Mouse (Mus musculus) urinary bladder, postnatal 10 days (tissue): ENCODE results near the gene Rapgef1.
"Not testable (repeated sequence)": the region's sequence is repeated elsewhere in the genome, so short reads cannot be mapped to it uniquely, and the experiment has no call there.

Experiments used
- DNase-seq: peaks from one replicate; pipeline ENCODE4 v3.0.0; 2022; ENCODE audit warnings: low spot score

The Rapgef1 gene

DNA sequence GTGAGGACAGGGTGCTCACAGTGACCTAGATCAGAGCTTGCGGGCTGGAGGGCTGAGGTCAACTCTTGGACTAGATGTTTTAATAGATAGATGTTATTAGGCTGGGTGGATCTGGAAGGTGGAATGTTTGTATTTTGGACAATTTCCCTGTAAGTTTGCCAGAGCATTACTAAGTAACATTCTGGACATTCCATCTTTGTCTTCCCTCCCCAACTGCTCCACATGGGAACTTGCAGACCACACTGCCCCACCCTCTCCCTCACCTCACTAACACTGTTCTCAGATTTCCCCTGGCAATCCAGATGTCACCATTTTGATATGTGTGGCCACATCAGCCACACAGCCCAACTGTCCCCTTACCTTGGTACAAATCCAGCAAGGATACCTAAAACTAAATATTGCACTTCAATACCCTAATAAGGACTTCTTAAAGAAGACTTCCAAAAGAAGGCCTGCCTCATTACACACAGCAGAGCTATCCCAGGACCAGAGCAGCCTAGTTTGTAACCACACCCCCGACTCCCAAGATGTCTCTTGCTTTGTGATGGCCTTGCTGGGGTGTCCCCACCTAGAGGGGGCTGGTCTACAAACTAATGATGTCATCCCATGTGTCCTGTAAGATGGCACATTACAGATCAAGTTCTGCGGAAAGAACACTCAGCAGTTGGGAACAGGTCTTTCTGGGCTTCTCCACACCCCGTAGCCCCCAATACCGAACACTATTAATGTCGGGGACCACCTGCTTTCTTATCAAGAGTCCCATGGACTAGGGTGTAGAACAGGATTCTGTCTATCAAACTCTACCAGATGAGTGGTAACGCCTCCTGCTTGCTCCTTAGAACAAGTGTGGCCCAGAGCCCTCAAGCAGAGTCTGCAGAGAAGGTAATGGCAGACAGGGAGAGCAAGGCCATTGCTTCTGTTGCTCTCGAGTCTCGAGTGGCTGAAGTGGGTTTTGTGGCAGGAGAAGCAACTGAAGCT lies 83.9 kb downstream of the Rapgef1 start:
- no peak for DNase-seq

DNA sequence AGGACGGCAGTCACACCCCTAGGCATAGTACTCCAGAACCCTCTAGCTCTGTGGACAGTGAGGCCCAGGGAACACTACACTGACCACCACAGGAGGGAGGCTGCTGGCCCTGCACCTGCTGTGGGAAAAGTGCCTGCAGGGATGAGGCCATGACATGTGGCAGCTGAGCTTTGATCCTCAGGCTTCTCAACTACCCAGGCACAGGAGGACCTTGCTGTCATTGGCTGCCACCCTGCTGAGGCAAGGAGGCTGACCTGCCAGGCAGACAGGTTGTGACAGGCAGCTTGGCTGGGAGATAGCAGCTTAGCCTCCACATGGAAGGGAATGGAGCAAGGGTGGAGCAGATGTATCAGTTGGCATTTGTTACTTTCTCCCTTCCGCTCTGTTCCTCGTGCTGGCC lies 86.0 kb downstream of the Rapgef1 start:
- DNase-seq, result no peak

DNA sequence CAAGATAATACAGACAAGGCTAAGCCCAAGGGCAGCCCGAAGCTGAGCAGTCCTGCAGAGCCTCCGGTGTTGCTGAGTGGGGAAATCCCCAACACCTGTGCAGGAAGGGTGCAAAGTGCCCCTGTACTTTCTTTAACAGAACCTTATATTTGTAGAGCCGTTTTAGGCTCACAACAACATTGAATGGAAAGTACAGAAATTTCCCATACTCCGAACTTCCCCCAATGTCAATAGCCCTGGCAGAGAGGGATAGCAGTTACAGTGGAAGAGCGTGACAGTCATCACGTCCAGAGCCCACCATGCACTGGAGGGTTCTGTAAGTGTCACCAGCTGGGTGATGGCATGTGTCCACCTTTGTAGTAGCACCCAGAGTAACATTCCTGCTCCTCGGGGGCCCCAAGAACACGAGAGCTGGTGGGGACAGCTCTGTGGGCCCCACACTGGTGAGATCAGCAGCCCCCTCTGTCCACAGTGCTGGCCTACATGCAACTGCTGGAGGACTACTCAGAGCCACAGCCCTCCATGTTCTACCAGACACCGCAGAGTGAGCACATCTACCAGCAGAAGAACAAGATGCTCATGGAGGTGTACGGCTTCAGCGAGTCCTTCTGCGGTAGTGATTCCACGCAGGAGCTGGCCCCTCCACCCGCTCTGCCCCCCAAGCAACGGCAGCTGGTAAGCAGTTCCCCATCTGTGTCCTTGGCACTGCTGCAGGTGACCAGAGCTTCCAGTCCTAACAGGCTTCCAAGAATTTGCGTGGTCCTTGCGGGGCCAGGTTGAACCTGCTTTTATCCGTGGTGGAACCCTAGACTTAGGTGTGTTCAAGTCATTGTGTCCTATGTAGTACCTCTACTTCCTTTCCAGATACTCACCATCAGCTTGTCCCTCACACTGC lies 87.5 kb downstream of the Rapgef1 start:
- DNase-seq, result no peak

DNA sequence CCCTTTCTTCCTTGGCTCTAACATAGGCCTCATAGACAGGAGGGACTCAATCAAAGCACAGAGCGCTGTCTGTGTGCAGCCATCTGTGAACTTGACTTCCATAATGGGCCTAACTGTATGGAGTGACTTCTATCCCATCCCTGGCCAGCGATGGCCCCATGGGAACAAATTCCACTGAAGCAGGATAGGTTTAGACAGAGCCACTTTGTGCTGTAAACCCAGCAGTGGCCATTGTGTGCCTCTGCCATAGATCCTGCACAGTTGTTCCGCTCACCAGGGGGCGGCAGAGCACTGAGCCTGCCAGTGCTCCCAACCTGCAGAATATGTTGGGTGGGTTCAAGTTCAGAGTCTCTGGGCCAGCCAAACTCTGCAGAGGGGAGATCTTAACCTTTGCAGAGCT lies 88.2 kb downstream of the Rapgef1 start:
- DNase-seq, result no peak

DNA sequence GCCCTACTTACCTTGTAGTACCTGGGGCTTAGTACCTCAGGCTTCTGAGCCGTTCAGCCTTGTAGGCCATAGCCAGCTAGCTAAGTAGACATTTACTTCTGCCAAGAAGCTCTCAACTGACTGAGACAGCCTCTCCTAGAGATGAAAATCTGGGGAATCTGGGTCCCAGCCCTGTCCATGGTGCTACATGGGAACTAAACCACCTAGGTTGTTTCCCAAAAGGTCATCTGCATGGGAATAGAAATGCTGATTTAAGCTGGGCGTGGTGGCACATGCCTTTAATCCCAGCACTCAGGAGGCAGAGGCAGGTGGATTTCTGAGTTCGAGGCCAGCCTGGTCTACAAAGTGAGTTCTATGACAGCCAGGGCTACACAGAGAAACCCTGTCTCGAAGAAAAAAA lies 88.7 kb downstream of the Rapgef1 start:
- DNase-seq, result not testable (repeated sequence)

DNA sequence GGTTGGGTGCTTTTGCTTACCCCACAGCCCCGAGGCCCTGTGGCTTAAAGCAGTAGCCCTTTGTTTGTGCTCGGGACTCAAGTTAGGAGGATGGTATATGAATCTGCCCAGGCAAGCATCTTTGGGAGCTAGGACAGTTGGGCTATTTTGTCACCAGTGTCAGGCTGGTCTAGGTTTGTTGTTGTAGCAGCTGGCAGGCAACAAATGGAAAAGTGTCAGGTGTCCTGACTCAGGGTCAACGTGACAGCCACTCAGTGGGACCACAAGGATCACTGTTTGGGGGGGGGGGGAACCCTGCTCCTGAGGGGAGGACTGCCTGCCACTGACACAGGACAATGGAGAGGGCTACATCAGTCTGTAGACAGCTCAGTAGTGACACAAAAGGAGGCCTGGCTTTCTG lies 91.5 kb downstream of the Rapgef1 start:
- DNase-seq, result no peak

DNA sequence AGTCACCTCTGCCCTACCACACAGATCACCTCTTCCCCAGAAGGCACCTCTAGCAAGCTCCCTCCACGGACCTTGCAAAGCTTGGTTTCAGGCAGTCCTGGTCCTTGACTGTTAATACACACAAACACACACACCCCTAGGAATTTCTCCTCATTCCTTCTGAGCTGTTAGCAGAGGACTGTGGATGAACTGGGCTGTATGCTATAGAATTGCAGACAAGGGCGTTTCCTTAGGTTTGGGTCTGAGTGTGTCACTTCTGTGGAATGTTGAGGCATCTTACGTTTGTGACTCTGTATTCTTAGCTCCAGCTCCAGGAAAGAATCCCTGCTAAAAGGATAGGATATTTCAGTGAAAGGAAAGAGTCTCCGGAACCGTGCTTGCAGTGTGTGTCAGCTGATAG lies 92.4 kb downstream of the Rapgef1 start:
- DNase-seq, result no peak

DNA sequence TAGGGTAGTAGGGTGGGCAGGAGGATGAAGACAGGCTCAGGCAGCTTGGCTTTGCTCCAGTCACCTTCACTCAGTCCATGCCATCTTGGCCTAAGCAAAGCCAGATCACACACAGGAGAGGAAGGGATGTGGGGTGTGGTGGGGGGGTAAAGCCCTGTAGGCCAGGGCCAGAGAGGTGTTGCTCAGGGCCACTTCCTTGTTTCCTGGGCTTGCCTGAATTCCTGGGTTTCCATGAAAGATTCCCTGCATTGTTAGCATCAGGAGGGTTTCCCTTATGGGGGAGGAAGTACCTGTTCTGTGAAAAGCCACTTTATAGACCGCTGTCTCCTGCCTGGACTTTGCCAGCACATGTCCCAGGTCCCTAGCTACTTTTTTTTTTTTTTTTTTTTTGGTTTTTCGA lies 94.0 kb downstream of the Rapgef1 start:
- no peak for DNase-seq

DNA sequence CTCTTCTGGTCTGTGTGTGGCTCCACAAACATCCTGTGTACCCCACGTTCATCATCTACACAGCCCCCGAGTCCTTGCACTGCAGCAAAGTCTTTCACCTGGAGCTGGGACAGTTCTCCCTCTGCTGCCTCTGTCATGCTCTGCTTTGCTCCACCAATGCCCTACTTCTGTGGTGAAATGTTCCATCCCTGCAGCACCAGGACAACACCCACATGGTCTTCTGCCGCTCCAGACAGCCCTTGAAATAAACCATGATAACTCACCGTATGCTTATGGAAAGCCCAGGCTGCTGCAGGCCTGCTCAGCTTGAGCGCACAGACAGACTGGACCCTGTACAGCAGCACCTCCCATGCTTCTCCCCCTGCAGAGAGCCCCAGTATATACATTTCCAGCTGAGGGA lies 94.6 kb downstream of the Rapgef1 start:
- no peak for DNase-seq

DNA sequence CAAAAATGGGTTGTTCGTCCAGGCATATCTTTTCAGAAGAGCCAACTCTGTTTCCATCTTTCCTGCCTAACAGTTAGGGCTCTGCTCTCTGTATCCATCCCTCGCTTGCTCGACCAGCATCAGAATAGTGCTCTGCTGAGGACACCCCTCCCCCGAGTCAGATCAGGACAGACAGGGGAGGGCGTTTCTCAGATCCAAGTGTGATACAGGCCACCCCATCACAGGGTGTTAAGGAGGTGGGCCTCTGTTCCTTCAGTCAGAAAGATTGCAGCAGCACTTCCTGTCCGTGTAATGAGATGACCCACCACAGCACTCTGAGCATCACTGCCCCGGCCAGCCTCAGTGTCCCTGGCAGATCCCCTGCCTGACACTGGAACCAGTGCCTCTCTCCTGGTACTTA lies 96.6 kb downstream of the Rapgef1 start:
- no peak for DNase-seq

DNA sequence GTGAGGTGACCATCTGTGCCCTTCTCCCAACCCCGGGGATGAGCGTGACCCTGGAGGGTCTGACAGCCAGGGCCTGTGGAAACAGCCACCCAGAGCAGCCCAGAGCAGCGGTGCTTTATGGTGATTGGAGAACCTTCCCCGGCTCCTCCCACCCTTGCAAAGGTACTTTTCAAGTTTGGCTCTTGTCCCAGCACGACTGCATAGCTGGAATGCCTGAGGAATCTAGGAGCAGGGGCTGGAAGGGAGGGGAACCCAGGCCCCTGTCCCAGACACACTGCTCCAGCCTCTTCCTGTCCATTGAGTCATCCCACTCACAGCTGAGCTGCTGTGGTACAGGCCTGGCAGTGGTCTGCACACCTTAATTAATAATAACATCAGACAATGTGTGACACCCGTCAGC lies 97.2 kb downstream of the Rapgef1 start:
- no peak for DNase-seq

DNA sequence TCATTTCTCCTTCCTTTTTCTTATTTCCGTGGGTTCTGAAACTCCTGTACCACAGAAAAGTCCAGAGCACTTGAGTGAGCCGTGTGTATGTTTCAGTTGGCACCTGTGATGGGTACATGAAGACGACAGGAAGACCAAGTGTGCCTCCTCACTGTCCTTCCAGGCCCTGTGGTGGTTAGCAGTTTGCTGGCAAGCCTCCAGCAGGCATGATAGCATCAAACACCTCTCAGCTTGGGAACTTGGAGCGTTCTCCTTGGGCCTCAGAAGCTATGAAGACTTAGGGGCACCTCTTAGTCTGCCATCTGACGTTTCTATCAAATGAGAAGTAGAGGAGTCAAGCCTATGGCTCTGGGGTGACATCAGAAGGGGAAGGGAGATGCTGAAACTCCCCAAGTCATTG lies 99.1 kb downstream of the Rapgef1 start:
- DNase-seq, result no peak

DNA sequence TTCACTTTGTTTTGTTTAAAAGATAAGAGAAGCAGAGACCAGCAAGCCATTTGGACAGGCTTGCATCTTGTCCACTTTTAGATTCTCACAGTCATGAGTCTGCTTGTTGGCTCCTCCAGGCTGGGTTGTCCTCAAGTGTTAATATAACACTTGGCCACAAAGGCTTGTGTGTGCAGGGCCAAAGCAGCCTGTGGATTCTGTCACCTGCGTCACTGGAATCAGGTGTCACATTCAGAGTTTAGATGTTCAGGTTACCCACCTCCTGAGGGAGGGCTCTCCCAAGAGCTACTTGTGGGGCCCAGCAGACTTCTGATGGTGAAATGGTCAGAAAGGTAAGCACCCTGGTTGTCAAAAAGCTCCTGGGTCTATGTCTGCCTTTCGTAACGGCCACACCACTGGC lies 103.6 kb downstream of the Rapgef1 start:
- no peak for DNase-seq

DNA sequence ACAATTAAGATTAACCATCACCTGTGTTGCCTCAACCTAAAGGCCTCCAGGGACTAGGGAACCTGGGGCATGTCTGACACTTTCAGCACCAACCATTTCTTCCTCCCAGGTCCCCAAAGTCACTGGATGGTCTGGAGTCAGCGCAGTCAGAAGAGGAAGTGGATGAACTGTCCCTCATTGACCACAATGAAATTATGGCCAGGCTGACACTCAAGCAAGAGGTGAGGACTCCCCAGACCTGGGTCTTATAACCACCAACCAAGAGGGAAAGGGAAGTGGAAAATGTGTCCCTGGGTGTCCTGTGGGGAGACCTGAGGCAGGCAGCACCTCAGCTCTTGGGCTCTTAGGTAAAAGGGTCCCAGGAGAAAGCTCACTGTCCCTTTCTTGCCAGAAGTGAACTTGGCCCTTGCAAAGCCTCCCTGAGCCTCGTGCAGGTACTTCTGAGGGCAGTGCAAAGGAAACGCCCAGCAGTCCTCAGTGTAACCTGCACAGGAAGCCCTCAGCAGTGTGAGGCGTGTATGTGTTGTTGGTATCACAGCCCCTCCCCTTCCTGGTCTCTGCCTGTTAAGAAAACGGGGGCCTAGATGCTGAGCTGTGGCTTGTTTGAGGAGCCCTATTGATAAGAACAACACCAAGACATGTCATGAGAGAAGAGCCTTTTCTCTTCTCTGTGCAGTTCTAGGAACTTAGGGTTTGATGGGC lies 105.3 kb downstream of the Rapgef1 start:
- DNase-seq, result no peak

DNA sequence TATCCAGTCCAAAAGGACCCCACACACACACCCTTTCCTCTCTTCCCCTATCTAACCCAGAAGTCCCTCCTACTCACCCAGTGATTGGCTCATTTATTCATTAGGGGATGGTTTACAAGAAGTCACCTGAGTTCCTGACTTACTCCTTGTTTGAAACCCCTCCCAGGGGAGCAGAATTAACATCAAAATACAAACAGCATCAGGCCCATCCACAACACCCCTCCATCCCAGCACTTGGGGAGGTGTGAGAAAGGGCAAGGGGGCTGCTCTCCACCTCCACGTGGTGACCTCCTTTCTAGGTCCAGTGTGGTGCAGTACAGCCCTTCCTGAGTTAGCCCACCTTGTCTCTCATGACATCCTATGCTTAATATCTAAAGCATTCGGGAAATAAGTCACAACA lies 110.0 kb downstream of the Rapgef1 start:
- DNase-seq, result no peak

DNA sequence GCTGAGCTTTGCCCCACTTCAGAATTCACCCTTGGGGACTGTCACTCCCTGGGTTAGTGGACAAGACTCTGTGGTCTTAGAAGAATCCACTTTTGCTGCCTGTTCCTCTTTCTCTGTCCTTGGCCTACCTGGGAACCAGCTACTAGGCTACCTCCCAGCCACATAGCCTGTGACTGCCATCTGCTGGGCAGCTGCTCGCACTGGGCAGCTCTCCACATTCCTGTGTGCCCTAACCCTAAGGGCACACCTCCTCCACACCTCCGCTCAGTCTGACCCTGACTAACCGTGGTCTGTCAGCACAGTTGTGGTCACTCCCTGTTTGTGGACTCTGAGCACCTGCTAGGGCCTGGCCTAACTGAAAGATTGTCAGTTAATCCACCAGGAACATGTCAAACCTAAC lies 112.0 kb downstream of the Rapgef1 start:
- no peak for DNase-seq

DNA sequence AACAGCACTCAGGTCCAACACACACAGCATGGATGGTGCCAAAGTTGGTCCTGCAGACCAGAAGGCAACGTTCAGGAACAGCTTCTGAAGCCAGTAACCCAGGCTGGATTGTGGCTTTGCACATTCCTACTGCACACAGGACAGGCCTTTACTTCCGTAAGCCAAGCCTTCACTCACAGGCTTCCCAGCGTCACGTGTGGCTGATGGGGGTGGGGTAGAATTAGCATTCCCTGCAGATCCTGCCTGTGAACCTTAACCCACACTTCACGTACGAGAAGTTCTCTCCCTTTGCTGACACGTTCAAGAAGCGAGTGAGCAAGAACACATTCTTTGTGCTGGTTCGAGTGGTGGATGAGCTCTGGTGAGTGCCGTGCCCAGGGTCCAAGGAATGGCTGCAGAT lies 113.0 kb downstream of the Rapgef1 start:
- DNase-seq, result no peak

DNA sequence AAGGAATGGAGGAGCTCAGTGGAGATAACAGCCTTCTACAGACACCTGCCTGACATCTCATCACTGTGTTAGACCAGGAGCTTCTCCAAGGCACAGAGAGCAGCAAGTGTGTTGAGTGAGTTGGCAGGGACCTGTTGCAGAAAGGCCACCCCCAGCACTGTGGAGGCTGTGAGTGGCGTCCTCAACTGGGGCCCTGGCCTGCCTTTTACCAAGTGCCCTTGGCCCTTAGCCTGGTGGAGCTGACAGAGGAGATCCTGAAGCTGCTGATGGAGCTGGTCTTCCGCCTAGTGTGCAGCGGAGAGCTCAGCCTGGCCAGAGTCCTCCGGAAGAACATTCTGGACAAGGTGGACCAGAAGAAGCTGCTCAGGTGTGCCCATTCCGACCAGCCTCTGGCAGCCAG lies 113.8 kb downstream of the Rapgef1 start:
- no peak for DNase-seq

DNA sequence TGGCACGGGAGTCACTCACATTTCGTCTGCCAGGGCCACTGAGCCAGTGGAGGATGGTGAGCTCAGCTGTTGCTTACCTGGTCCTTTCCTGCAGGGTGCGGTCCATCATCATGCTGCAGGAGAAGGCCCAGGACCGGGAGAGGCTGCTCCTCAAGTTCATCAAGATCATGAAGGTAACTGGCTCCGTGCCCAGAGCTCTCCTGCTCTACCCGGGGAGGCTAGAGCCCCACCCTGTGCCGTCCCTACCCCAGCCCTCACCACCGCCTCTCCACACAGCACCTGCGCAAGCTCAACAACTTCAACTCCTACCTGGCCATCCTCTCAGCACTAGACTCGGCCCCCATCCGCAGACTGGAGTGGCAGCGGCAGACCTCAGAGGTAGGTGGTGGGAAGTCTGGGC lies 116.2 kb downstream of the Rapgef1 start:
- no peak for DNase-seq

DNA sequence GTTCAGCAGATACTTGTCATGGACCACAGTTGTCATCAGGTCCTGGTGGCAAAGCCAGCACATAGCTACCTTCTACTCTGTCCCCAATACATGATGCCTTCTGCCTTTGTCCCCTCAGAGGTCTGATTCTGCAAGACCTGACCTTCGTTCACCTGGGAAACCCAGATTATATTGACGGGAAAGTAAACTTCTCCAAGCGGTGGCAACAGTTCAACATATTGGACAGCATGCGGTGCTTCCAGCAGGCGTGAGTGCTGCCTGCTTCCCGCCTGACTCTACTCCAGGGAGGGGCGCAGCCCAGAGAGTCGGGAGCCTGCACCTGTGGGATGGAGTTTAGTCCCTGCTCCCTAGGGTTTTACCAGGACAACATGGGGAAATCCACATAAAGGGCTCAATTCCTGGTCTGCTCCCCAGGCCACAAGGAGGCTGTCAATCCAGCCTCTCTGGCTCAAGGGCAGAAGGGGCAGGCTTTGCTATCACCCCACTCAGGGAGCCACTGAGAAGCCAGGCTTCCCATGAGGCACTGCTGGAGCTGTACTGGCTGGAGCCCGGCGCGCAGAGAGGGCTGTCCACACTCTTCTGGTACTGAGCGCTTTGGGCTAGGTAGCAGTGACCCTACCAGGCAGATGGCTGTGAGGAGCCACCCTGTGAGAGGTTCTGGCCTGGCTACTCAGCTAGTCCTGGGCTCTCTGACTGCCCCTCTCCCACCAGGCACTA lies 117.8 kb downstream of the Rapgef1 start:
- DNase-seq, result no peak

DNA sequence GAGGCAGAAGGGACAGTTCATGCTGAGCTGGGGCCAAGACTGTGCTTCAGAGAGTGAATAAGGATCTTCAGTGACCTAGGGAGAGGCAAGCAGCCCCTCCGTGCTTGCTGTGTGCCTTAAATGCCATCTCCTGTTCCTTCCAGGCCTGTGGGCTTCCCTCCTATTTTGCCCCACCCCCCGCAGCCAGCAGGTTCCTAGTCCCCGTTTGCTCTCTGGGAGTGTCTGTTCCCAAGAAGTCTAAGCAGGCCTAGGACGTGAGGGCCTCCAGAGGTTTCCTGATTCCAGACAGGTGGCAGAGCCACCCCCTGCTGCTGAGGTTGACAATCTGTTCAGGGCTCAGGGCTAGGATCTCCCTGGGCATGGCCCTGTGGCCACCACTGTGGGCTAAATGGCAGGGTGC lies 119.3 kb downstream of the Rapgef1 start:
- DNase-seq, result no peak

DNA sequence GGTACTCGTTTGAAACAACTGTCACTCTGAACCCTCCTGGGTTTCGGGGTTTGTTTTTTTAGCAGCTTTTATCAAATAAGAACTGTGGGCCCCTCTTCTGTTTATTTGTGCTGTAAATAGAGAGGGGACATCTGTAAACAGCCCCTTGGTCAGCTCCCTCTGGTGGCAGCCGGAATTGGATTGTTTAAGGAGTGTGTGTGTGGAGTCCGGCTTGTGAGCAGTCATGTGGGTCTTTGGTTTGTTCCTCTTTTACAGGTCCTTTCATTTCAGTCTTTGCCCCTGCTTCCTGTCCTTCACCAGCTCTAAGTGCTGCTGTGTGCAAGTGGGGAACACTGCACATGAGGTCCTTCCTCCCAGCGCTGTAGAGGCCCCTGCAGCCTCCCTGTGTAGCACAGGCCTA lies 119.8 kb downstream of the Rapgef1 start:
- DNase-seq, result no peak
